Mouse (Mus musculus) megakaryocyte, embryonic 14.5 days (primary cell): ENCODE results near the gene Lsp1.

ENCODE experiments used
- FLI1 ChIP-seq: IDR thresholded peaks from 2 replicates; pipeline ENCODE4 v1.6.1; 2012; ENCODE audit warnings: low read length, inconsistent platforms, mixed read lengths
- GATA1 ChIP-seq: IDR thresholded peaks from 3 replicates; pipeline ENCODE4 v1.6.1; 2012; ENCODE audit warnings: mixed read lengths, low read length, inconsistent platforms, borderline replicate concordance

- TF ChIP-seq GATA1: no peak
- TF ChIP-seq FLI1: no peak
Observed at GRCm38 (mm10) chr7:142430160-142430678, 30.4 kb upstream of the Lsp1 start.
